Mouse (Mus musculus) embryo, embryonic 10.5 days (tissue): ENCODE measurements around the gene Stam2.

ENCODE experiments used
- DNase-seq: peaks from one replicate; pipeline ENCODE4 v3.0.0-alpha.2; 2015; ENCODE audit warnings: low spot score

Gene Stam2

DNA sequence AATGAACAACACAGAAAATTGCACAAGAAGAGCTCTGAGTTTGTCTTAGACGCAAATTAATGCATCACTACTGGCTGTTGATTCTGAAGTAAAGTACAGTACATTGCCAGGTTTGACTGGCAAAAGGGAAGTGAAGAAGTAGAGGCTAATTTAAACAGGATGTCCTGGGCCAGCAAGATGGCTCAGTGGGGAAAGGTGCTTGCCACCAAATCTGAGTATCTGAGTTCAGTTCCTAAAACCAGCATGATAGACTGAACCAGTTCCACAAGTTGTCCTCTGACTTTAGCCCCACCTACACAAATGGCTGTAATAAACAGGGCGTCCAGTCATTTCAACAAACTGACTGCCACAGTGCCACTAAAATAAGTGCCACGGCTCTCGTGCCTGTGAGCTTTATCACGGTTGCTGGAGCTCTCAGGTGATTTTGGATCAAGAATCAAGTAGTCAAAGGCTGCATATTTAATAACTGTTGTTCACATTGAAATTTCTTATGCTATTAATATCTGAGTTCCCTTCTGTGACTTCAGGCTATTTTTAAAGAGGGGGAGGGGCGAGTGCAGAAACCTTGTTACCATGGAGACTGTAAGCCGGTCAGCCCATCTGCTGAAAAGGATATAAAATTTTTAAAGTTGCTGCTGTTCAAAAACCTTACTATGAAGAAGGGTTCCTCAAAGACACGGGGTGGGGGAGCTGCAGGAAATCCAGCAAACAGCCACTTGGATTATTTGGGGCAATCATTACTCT lies 94.7 kb downstream of the Stam2 start:
- DNase-seq, result no peak

- DNase-seq, result no peak
These were observed 98.4 kb downstream of the Stam2 start for GRCm38 (mm10) chr2:52643657-52644056.
